Mouse (Mus musculus) lung, postnatal 0 days (tissue): ENCODE measurements around the gene Msn.

Experiments
- CTCF ChIP-seq: IDR thresholded peaks from 2 replicates; pipeline ENCODE4 v1.5.1; 2016; ENCODE audit warnings: antibody characterized with exemption, mild to moderate bottlenecking
- EP300 ChIP-seq: IDR thresholded peaks from 2 replicates; pipeline ENCODE4 v1.6.1; 2016; ENCODE audit warnings: antibody characterized with exemption, mild to moderate bottlenecking, control low read depth

DNA sequence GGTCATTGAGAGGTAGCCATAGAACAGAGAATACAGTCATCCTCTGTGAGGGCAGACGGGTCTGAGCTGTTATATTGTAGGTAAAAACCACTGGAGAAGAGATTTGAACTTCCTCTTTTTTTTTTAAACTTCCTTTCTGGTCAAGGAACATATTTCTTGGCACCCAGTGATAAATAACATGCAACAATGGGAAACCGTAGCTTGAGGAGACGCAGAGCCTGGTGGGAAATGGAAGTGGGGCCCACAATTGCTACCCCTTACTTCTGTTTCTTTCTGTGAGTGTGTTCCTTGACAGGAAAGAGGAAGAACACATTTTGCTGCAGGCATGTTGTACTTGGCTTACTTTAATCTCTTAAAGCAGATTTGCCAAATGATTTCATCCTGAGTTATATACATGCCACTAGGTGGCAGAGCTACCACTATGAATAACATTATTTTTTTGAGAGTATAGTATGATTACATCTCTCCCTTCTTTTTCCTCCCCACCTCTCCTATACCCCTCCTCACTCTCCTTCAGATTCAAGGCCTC lies 49.2 kb downstream of the Msn start:
- TF ChIP-seq CTCF (peak; percentile 52), EP300 (no peak; the same call in 1 of the 2 replicates)
